Mouse (Mus musculus) MEL (cell line): ENCODE data around the gene Acsl5.

Experiments
- CTCF ChIP-seq, 3 experiments: IDR thresholded peaks in 2 of 3; conservative IDR thresholded peaks in 1 of 3; 2 replicates each; pipeline ENCODE4 v1.5.1; 2011 to 2012; ENCODE audit warnings: low read length in 3 of 3, low read depth in 2 of 3, mild to moderate bottlenecking in 2 of 3, improper control_type of control experiment in 1 of 3, inconsistent platforms in 1 of 3, mixed read lengths in 1 of 3, moderate library complexity in 1 of 3; ENCODE audit not compliant: control insufficient read depth in 1 of 3, insufficient read depth in 1 of 3, poor library complexity in 1 of 3, severe bottlenecking in 1 of 3
- E2F4 ChIP-seq: IDR thresholded peaks from 2 replicates; pipeline ENCODE4 v1.6.1; 2011; ENCODE audit warnings: low read depth, low read length, improper control_type of control experiment, borderline replicate concordance
- ELF1 ChIP-seq: IDR thresholded peaks from 2 replicates; pipeline ENCODE4 v1.6.1; 2014; ENCODE audit warnings: low read depth, mild to moderate bottlenecking, inconsistent platforms, low read length, improper control_type of control experiment, moderate library complexity
- MAX ChIP-seq: IDR thresholded peaks from 2 replicates; pipeline ENCODE4 v1.6.1; 2011; ENCODE audit warnings: low read length, improper control_type of control experiment
- MAZ ChIP-seq: IDR thresholded peaks from 2 replicates; pipeline ENCODE4 v1.6.1; 2012; ENCODE audit warnings: low read depth, mild to moderate bottlenecking, inconsistent platforms, low read length, improper control_type of control experiment
- NRF1 ChIP-seq: IDR thresholded peaks from 2 replicates; pipeline ENCODE4 v1.6.1; 2014; ENCODE audit warnings: low read depth, mild to moderate bottlenecking, inconsistent platforms, low read length, improper control_type of control experiment, moderate library complexity; ENCODE audit not compliant: poor library complexity, insufficient read depth, severe bottlenecking
- POLR2AphosphoS5 ChIP-seq: IDR thresholded peaks from 2 replicates; pipeline ENCODE4 v1.6.1; 2012; ENCODE audit warnings: low read depth, borderline replicate concordance, mild to moderate bottlenecking, inconsistent platforms, low read length, moderate library complexity, mixed read lengths
- SMC3 ChIP-seq: IDR thresholded peaks from 2 replicates; pipeline ENCODE4 v1.6.1; 2011; ENCODE audit warnings: low read depth, low read length, improper control_type of control experiment
- USF1 ChIP-seq: IDR thresholded peaks from 2 replicates; pipeline ENCODE4 v1.6.1; 2014; ENCODE audit warnings: low read depth, mild to moderate bottlenecking, inconsistent platforms, low read length, improper control_type of control experiment, moderate library complexity

GRCm38 (mm10) chr19:55295075-55295474 lies 43.3 kb downstream of the Acsl5 start:
- TF ChIP-seq CTCF (IDR thresholded peaks at IDR 0.05 in 2 of 3, conservative IDR thresholded peaks at IDR 0.05 in 1 of 3; ENCODE audit: control insufficient read depth in 1 of 3, insufficient read depth in 1 of 3, low read depth in 2 of 3, low read length in 3 of 3, poor library complexity in 1 of 3, severe bottlenecking in 1 of 3) (no peak), USF1 (no peak), MAX (peak; percentile 59), ELF1 (no peak), POLR2AphosphoS5 (no peak), MAZ (no peak), E2F4 (no peak), SMC3 (no peak), NRF1 (no peak)
